Mouse (Mus musculus): Measurements from ENCODE around the gene Fars2. TPM values are rescaled to one million over a fixed set of nuclear protein-coding genes. Genes with fewer than 3 reads are reported as not detected.
"Not testable (repeated sequence)": the region's sequence is repeated elsewhere in the genome, so short reads cannot be mapped to it uniquely, and the experiment has no call there.

Gene Fars2
- polyA plus RNA-seq, 1 experiment from 2014 or later, result 25.2 TPM

- no peak for DNase-seq (ENCODE audit: low spot score)
- Histone ChIP-seq H3K4me1 (peaks cover 23% of the 10 kb centered on the region), H3K27ac (replicated peaks) (no peak overlapping the region), H3K36me3 (no peaks in the 10 kb centered on the region), H3K9me3 (replicated peaks) (peaks cover 3% of the 10 kb centered on the region; the same call in 1 of the 2 replicates), H3K4me3 (no peak overlapping the region), H3K27me3 (ENCODE audit: low read depth, poor library complexity, severe bottlenecking) (no peaks in the 10 kb centered on the region)
- 86% methylated on average over 5 of the region's 5 CpGs for WGBS
Observed at GRCm38 (mm10) chr13:36152728-36153498, 35.7 kb downstream of the Fars2 start.

GRCm38 (mm10) chr13:36156340-36156931, 39.2 kb downstream of the Fars2 start:
- Histone ChIP-seq H3K27ac (replicated peaks) (no peak overlapping the region), H3K36me3 (no peaks in the 10 kb centered on the region), H3K9me3 (replicated peaks) (peaks cover 3% of the 10 kb centered on the region; the same call in 1 of the 2 replicates), H3K4me3 (no peak overlapping the region), H3K27me3 (ENCODE audit: low read depth, poor library complexity, severe bottlenecking) (no peaks in the 10 kb centered on the region), H3K4me1 (no peaks in the 10 kb centered on the region)
- no peak for DNase-seq (ENCODE audit: low spot score)
- 94% methylated on average over 7 of the region's 7 CpGs for WGBS

- WGBS, result 91% methylated on average over 5 of the region's 5 CpGs
Observed at GRCm38 (mm10) chr13:36163411-36163810, 46.2 kb downstream of the Fars2 start.

GRCm38 (mm10) chr13:36163898-36164297, 46.7 kb downstream of the Fars2 start:
- Histone ChIP-seq H3K36me3 (no peaks in the 10 kb centered on the region), H3K27me3 (ENCODE audit: low read depth, poor library complexity, severe bottlenecking) (no peaks in the 10 kb centered on the region), H3K9me3 (replicated peaks) (no peaks in the 10 kb centered on the region), H3K27ac (replicated peaks) (no peak overlapping the region), H3K4me1 (no peaks in the 10 kb centered on the region), H3K4me3 (no peak overlapping the region)
- 86% methylated on average over 1 of the region's 1 CpGs for WGBS
- no peak for DNase-seq (ENCODE audit: low spot score)

More at GRCm38 (mm10) chr13:36163411-36163810, 46.2 kb downstream of the Fars2 start:
- no peaks in the 10 kb centered on the region for H3K4me1 ChIP-seq
- no peaks in the 10 kb centered on the region for H3K36me3 ChIP-seq
- H3K4me3 ChIP-seq, result no peak overlapping the region
- H3K27ac ChIP-seq (replicated peaks), result no peak overlapping the region
- no peaks in the 10 kb centered on the region for H3K9me3 ChIP-seq (replicated peaks)
- H3K27me3 ChIP-seq (ENCODE audit: low read depth, poor library complexity, severe bottlenecking), result no peaks in the 10 kb centered on the region
- DNase-seq (ENCODE audit: low spot score), result no peak

- 56% methylated on average over 2 of the region's 2 CpGs for WGBS
- not testable (repeated sequence) for DNase-seq (ENCODE audit: low spot score)
Observed at GRCm38 (mm10) chr13:36172981-36173380, 55.8 kb downstream of the Fars2 start.

GRCm38 (mm10) chr13:36174101-36174500, 56.9 kb downstream of the Fars2 start:
- Histone ChIP-seq H3K4me3 (no peak overlapping the region), H3K27me3 (ENCODE audit: low read depth, poor library complexity, severe bottlenecking) (peaks cover 5% of the 10 kb centered on the region; the same call in 1 of the 2 replicates), H3K36me3 (no peaks in the 10 kb centered on the region), H3K4me1 (peaks cover 14% of the 10 kb centered on the region), H3K27ac (replicated peaks) (no peak overlapping the region), H3K9me3 (replicated peaks) (no peaks in the 10 kb centered on the region)
- DNase-seq (ENCODE audit: low spot score), result no peak
- 94% methylated on average over 5 of the region's 5 CpGs for WGBS

More at GRCm38 (mm10) chr13:36172981-36173380, 55.8 kb downstream of the Fars2 start:
- H3K36me3 ChIP-seq; H3K27me3 ChIP-seq (ENCODE audit: low read depth, poor library complexity, severe bottlenecking); H3K4me3 ChIP-seq; H3K9me3 ChIP-seq (replicated peaks): not testable (repeated sequence)
- H3K27ac ChIP-seq (replicated peaks), result peak overlapping the region; percentile 57
- H3K4me1 ChIP-seq, result peaks cover 14% of the 10 kb centered on the region

- no peaks in the 10 kb centered on the region for H3K36me3 ChIP-seq
- WGBS, result 93% methylated on average over 4 of the region's 4 CpGs
- H3K27me3 ChIP-seq (ENCODE audit: low read depth, poor library complexity, severe bottlenecking), result peaks cover 5% of the 10 kb centered on the region; the same call in 1 of the 2 replicates
- peaks cover 14% of the 10 kb centered on the region for H3K4me1 ChIP-seq
- no peak overlapping the region for H3K4me3 ChIP-seq
- no peak overlapping the region for H3K27ac ChIP-seq (replicated peaks)
- DNase-seq (ENCODE audit: low spot score), result no peak
- H3K9me3 ChIP-seq (replicated peaks), result no peaks in the 10 kb centered on the region
Observed at GRCm38 (mm10) chr13:36174772-36175171, 57.6 kb downstream of the Fars2 start.

GRCm38 (mm10) chr13:36181231-36181630, 64.0 kb downstream of the Fars2 start:
- Histone ChIP-seq H3K27me3 (ENCODE audit: low read depth, poor library complexity, severe bottlenecking) (no peaks in the 10 kb centered on the region), H3K4me3 (no peak overlapping the region), H3K9me3 (replicated peaks) (no peaks in the 10 kb centered on the region), H3K36me3 (no peaks in the 10 kb centered on the region), H3K4me1 (no peaks in the 10 kb centered on the region), H3K27ac (replicated peaks) (no peak overlapping the region)
- no peak for DNase-seq (ENCODE audit: low spot score)
- WGBS, result 89% methylated on average over 2 of the region's 2 CpGs

- Histone ChIP-seq H3K9me3 (replicated peaks) (no peaks in the 10 kb centered on the region), H3K4me3 (no peak overlapping the region), H3K27ac (replicated peaks) (no peak overlapping the region), H3K27me3 (ENCODE audit: low read depth, poor library complexity, severe bottlenecking) (no peaks in the 10 kb centered on the region), H3K4me1 (peaks cover 7% of the 10 kb centered on the region), H3K36me3 (no peaks in the 10 kb centered on the region)
- WGBS, result 93% methylated on average over 2 of the region's 2 CpGs
- DNase-seq (ENCODE audit: low spot score), result no peak
Observed at GRCm38 (mm10) chr13:36190577-36190976, 73.4 kb downstream of the Fars2 start.

GRCm38 (mm10) chr13:36193484-36194113, 76.4 kb downstream of the Fars2 start:
- H3K27me3 ChIP-seq (ENCODE audit: low read depth, poor library complexity, severe bottlenecking), result no peaks in the 10 kb centered on the region
- no peak overlapping the region for H3K27ac ChIP-seq (replicated peaks)
- no peak for DNase-seq (ENCODE audit: low spot score)

GRCm38 (mm10) chr13:36199288-36199687, 82.1 kb downstream of the Fars2 start:
- Histone ChIP-seq H3K36me3 (no peaks in the 10 kb centered on the region), H3K27ac (replicated peaks) (no peak overlapping the region), H3K4me3 (no peak overlapping the region), H3K27me3 (ENCODE audit: low read depth, poor library complexity, severe bottlenecking) (peaks cover 1% of the 10 kb centered on the region; the same call in 1 of the 2 replicates), H3K4me1 (no peaks in the 10 kb centered on the region), H3K9me3 (replicated peaks) (no peaks in the 10 kb centered on the region)
- WGBS, result 90% methylated on average over 1 of the region's 1 CpGs
- no peak for DNase-seq (ENCODE audit: low spot score)

More at GRCm38 (mm10) chr13:36193484-36194113, 76.4 kb downstream of the Fars2 start:
- WGBS, result 81% methylated on average over 5 of the region's 5 CpGs
- Histone ChIP-seq H3K4me3 (no peak overlapping the region), H3K4me1 (peaks cover 7% of the 10 kb centered on the region), H3K36me3 (no peaks in the 10 kb centered on the region), H3K9me3 (replicated peaks) (no peaks in the 10 kb centered on the region)

GRCm38 (mm10) chr13:36200453-36200852, 83.2 kb downstream of the Fars2 start:
- DNase-seq (ENCODE audit: low spot score), result no peak
- WGBS, result 89% methylated on average over 4 of the region's 4 CpGs
- no peaks in the 10 kb centered on the region for H3K36me3 ChIP-seq
- no peak overlapping the region for H3K27ac ChIP-seq (replicated peaks)
- peaks cover 13% of the 10 kb centered on the region for H3K27me3 ChIP-seq (ENCODE audit: low read depth, poor library complexity, severe bottlenecking)
- no peaks in the 10 kb centered on the region for H3K9me3 ChIP-seq (replicated peaks)
- H3K4me3 ChIP-seq, result no peak overlapping the region
- H3K4me1 ChIP-seq, result no peaks in the 10 kb centered on the region

- Histone ChIP-seq H3K4me3 (no peak overlapping the region), H3K27me3 (ENCODE audit: low read depth, poor library complexity, severe bottlenecking) (peaks cover 17% of the 10 kb centered on the region), H3K27ac (replicated peaks) (no peak overlapping the region), H3K36me3 (no peaks in the 10 kb centered on the region), H3K9me3 (replicated peaks) (no peaks in the 10 kb centered on the region), H3K4me1 (peaks cover 15% of the 10 kb centered on the region)
- 88% methylated on average over 2 of the region's 2 CpGs for WGBS
- no peak for DNase-seq (ENCODE audit: low spot score)
Observed at GRCm38 (mm10) chr13:36202496-36202895, 85.3 kb downstream of the Fars2 start.

Data from midbrain, embryonic 10.5 days (tissue).